Mouse (Mus musculus): ENCODE data around the gene Tab1.

GRCm38 (mm10) chr15:80142130-80142529 is 9.2 kb downstream of the Tab1 start:
- TF ChIP-seq MYOG (IDR thresholded peaks at IDR 0.05; ENCODE audit: control insufficient read depth in 1 of 3, insufficient read depth in 1 of 3, insufficient read length in 2 of 3, low read depth in 2 of 3) (no peak), POLR2A (IDR thresholded peaks at IDR 0.05; ENCODE audit: insufficient read length, low read depth) (no peak), E2F4 (IDR thresholded peaks at IDR 0.05; ENCODE audit: insufficient read depth) (no peak), MYOD1 (IDR thresholded peaks at IDR 0.05; ENCODE audit: control insufficient read depth in 1 of 3, insufficient read length in 2 of 3, low read depth in 2 of 3) (no peak), MAX (IDR thresholded peaks at IDR 0.05; ENCODE audit: low read depth) (no peak), TCF3 (IDR thresholded peaks at IDR 0.05; ENCODE audit: insufficient read length, low read depth) (no peak), POLR2AphosphoS2 (IDR thresholded peaks at IDR 0.05; ENCODE audit: insufficient read length, low read depth) (no peak), REST (IDR thresholded peaks at IDR 0.05; ENCODE audit: insufficient read depth, insufficient read length) (no peak)
